Mouse (Mus musculus): ENCODE results near the gene Dusp23.

The Dusp23 gene

DNA sequence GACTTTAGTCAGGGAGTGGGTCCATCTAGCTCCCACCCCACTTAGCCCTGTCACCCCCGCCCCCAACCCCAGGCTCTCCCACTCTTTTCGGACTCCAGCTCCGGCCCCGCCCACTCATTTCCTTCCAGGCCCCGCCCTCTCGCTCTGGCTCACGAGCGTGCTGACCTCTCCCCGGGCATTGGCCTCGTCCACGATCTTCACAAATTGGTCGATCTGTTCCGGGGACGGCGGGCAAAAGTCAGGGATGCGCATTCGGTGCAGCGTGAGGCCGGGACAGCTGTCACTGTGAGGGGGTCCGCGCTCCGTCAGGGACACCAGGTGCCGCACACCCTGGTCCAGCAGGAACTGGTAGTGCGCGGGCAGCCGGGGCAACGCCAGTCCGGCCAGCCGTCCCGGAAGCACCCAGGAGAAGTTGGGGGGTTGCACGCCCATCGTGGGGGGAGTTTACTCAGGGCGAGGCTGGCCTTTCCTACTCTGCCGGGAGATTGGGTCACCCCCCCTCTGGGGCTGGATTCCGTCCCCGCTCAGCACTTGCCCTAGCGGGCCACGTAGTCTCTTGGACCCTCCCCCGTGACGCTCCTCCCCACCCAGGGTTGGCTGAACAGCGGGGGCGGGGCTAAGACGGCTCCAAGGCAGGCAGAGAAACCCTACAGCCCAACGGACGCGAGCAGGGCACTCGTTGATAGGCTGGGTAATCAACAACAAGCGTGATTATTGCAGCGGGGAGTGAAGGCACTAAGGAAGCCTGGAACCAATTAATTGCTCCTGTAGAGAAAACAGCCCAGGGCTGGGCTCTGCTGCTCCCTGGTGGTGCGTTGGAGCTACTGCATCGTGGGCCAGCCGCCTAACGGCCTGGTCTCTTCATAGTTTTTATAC is at the start of gene Dusp23:
Gene Dusp23 (minus strand): TSS at position 512 of the 876 bp plus-strand sequence.
- DNase-seq (ENCODE audit: low read depth, low spot score), result peak; percentile 95

GRCm38 (mm10) chr1:172680742-172681141 is 48.0 kb upstream of the Dusp23 start:
- DNase-seq (ENCODE audit: low read depth, low spot score), result no peak

DNA sequence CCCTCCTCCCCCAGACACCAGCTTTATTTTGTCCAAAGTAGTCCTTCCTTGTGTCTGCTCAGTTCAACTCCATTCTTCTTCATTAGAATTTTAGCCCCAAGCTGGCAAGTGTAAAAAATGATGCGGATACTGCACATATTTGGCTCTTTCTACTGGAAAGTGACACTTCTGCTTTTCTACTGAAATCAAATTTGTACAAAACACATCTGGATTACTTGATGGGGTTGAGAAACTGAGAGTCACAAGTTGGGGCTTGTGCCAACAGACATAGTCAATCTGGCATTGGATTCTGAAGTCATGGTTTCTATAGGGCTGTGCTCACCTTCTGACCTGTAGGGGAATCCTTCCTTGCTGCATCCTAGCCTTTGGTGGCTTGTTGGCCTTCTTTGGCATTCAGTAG is 38.0 kb upstream of the Dusp23 start:
- no peak for DNase-seq (ENCODE audit: low read depth, low spot score)

- no peak for DNase-seq (ENCODE audit: low read depth, low spot score)
Observed at GRCm38 (mm10) chr1:172667597-172667996, 34.8 kb upstream of the Dusp23 start.

DNA sequence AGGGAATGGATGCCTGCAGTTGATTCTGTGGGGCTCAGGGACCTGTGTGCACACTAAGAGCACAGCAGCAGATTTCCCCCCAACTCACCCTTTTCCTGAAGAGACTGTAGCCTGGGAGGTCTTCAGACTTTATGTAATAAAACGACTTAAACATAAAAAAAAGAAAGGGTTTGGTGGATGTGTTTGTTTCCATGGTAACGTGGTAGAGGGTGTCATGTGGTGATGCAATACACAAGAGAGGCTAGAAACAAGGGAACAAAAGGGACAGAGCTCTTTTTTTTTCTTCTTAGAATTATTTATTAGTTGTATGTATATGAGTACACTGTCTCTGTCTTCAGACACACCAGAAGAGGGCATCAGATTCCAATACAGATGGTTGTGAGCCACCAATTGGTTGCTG is 32.7 kb upstream of the Dusp23 start:
- DNase-seq (ENCODE audit: low read depth, low spot score), result no peak

DNA sequence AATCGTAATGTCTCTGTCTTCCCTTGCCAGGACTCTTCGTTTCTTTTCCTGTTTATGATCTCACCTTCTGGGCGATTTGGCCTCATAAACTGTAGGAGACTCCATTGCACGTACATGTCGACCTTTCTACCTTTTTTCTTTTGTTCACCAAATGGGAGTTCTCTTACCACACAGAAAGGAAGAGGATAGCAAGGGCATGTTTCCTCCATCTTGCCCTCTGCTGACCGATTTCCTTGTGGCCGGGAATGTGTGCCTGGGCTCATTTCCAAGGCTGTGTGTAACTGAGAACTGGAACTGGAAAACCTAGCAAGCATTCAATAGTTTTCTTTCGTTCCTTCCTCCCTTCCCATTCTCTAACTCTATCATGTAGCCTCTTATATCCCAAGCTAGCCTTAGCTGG is 26.9 kb upstream of the Dusp23 start:
- DNase-seq (ENCODE audit: low read depth, low spot score), result no peak

DNA sequence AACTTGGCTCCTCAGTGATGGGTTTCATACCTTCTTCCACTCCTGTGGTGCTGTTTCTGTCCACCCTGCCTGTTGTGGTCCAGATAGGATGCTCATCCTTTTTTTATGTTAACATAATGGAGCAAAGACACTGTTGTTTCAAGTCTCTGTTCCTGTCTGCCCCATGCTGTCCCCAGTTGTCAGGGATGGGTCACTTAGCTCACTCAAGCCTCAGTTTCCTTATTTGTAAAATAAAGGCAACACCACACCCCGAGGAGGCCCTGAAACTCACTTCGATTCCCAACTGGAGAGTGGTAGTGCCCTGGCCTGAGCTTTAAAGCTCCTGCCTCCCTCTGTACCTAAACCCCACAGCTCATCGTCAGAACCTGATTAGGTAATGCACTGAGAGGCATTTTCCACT is 24.5 kb upstream of the Dusp23 start:
- DNase-seq (ENCODE audit: low read depth, low spot score), result no peak

- no peak for DNase-seq (ENCODE audit: low read depth, low spot score)
Observed at GRCm38 (mm10) chr1:172653900-172654299, 21.1 kb upstream of the Dusp23 start.

DNA sequence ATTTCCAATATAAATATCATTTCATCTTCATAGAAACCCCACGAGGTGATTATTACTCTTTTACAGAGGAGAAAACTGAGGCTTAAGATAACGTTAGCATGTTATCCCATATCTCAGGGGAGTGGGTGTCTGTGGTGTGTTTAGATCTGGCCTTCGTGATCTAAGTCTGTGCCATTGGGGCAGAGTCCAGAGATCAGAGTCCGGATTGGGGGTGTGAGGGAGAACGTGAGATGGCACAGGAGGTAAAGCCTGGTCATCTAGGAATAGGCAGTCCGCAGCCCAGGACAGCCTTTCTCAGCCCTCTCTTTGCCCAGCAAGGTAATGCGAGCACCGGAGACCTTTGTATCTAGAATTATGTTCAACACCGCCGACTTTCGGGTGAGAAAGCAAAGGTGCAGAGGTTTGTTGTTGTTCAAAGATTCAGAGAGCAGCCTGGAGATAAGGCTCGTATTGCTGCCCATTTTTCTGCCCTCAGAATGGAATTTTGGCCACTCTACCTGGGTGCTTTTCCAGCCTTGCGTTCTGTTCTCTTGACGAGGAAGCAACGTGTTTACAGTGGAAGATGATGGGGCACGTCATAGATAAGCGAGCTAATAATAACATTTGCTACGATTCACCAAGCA is 19.4 kb upstream of the Dusp23 start:
- DNase-seq (ENCODE audit: low read depth, low spot score), result no peak

GRCm38 (mm10) chr1:172651288-172651987 is 18.7 kb upstream of the Dusp23 start:
- DNase-seq (ENCODE audit: low read depth, low spot score), result no peak

DNA sequence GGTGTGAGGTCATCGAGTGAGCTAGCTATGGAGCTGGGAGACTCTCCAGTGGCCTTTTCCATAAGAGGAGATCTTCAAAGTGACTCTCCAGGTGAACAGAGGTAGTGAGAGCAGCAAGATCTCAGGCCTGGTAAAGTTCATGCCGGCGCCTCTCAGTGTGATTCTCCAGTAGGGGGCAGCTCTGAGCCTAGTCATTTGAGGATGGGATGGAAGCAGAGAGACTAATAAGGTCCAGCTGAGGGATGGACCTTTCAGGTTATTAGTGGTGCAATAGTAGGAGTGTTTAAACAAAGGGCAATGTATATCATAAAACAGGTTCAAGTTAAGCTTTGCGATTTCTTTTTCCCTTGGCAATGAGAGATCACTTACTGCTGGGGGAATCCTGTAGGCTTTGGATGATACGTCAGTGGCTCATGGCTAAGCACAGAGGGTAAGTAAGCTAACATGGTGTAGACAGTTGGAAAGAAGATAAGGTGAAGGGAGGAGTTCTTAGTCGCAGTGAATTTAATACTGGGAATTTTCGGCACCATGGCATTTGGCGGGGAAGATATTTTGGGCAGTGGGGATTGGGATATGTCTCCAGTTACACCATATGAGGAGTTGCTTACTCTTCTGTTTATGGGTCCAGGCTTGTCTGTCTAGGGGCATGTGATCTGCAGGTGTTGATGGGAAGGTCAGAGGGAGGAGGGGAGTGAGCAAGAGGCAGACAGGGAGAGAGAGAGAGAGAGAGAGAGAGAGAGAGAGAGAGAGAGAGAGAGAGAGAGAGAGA is 17.9 kb upstream of the Dusp23 start:
- DNase-seq (ENCODE audit: low read depth, low spot score), result peak; percentile 27

DNA sequence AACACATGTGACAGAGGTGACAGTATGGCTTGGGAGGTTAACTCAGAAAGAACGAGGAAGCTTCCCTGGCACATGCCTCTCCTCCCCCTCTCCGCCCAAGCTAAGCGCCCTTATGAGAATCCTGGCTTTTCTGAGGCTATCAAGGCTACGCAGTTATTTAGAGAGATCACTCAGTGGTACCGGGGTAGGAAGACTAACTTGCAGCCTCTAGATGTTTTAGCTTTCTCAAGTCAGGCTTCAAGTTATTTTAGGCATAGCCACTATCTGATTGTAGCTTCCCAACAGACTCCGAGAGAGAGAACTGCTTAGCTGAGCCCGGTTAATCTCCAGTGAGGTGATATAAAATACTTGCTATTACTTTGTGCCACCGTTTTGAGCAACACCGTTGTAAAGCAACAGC is 16.6 kb upstream of the Dusp23 start:
- DNase-seq (ENCODE audit: low read depth, low spot score), result no peak

DNA sequence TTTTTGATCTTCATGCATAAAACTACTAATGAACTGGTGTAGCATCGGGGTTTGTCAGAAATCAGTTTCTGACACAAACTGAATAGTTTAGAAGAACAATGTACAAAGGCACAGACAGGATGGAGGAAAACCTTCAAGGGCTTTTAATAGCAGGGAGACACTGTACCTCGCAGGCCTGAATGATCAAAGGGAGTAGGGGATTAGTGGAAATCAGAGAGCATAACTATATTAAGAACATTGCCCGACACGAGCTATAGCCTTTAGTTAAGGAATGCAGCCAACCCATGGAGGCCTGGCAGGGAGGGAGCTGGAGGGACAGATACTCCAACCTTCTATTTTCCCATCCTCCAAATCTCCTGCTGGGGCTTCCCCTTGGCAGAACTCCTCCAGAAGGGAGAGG is 14.5 kb upstream of the Dusp23 start:
- DNase-seq (ENCODE audit: low read depth, low spot score), result no peak

DNA sequence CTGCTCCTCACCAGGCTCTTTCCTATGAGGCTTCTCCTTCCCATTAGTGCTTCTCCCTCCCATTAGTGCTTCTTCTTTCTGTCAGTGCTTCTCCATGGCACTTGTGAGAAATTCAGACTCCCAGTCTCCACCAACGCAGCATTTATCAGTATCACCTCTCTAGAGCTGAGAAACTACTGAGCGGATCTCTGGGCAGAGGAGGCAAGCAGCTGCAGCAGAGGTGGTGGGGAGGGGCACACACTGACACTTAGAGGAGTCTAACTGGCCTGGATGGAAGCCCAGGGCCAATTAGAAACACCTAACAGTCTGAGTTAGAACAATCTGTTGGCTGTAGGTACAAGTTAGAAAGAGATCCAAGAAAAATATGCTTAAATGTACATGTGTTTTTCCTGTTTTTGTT is 6.0 kb upstream of the Dusp23 start:
- DNase-seq (ENCODE audit: low read depth, low spot score), result no peak

DNA sequence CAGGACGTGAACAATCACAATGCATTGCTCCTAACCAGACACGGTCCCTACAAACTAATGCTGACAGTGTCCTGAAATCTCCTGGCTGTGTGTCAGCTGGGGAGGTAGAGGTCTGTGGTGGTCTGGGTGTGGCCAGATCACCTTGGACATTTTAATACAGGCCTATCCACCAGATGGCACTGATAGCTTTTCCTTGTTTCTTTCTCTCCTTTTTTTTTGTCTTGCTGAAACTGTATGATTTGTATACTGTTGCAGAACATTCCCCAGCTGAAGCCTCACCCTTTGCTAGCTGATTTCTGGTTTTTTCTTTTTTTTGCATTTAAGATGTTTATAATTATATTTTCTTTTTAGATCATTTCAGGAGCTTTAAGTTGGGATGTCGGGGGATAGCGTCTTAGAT is 5.0 kb upstream of the Dusp23 start:
- no peak for DNase-seq (ENCODE audit: low read depth, low spot score)

GRCm38 (mm10) chr1:172636266-172636665 is 3.5 kb upstream of the Dusp23 start:
- DNase-seq (ENCODE audit: low read depth, low spot score), result peak; percentile 59

- DNase-seq (ENCODE audit: low read depth, low spot score), result no peak
Observed at GRCm38 (mm10) chr1:172635258-172635657, 2.5 kb upstream of the Dusp23 start.

- DNase-seq (ENCODE audit: low read depth, low spot score), result no peak
Observed at GRCm38 (mm10) chr1:172634136-172634535, 1.4 kb upstream of the Dusp23 start.

DNA sequence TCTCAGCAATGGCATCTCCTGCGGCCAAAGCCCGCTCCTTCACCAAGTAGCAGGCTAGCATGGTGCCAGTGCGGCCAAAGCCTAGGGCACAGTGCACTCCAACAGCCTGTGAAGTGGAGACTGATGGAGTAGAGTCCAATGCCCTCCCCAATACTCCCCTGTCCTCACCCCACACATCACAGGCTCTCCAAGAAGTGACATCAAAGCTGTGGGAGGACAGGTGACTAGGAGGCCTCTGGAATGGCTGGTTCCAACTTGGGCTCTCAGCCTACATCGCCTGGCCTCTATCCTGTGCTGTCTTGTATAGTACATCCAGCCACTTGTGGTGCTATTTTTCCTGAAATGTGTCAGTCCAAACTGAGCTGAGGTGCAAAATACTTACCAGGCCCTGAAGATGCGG is 1.0 kb downstream of the Dusp23 start:
- peak; percentile 12 for DNase-seq (ENCODE audit: low read depth, low spot score)

- no peak for DNase-seq (ENCODE audit: low read depth, low spot score)
Observed at GRCm38 (mm10) chr1:172629831-172630230, 2.9 kb downstream of the Dusp23 start.

DNA sequence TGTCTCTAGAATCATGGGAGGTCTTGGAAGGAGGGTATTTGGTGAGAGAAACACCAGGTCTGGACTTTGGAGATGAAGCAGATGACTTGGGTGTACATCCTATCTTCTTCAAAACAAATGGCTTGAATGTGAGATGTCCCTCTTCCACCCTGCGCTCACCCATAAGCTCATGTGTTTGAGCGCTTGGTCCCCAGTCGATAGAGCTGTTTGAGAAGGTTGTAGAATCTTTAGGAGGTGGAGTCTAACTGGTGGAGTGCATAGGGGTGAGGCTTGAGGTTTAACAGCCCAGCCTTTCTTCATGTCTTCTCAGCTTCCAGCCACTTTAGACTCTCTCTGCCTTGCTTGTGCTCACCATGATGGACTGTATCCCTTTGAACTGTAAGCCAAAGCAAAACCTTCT is 6.5 kb downstream of the Dusp23 start:
- DNase-seq (ENCODE audit: low read depth, low spot score), result no peak

DNA sequence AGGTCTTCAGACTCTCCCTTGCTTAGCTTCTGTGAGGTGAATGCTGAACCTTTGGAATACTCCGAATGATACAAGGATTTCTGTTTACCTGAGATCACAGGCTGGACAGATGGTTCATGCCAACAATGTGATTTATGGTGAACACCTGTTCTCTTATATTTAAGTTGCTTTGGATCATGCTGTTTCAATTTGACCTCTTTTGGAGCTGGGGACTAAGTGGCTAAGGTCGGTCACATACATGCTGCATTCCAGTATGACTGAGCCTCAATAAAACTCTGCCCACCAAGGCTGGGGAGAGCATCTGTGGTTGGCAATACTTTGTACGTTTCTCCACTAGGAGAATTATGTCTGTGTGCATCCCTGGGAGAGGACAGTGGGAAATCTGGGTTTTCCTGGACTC is 8.7 kb downstream of the Dusp23 start:
- no peak for DNase-seq (ENCODE audit: low read depth, low spot score)
